Mouse (Mus musculus): ENCODE results near the gene A630076J17Rik. TPM values are rescaled to one million over a fixed set of nuclear protein-coding genes. Genes with fewer than 3 reads are reported as not detected.

A630076J17Rik gene
- total RNA-seq (2021): not detected in 2 replicates
- long read RNA-seq: 0 reads

DNA sequence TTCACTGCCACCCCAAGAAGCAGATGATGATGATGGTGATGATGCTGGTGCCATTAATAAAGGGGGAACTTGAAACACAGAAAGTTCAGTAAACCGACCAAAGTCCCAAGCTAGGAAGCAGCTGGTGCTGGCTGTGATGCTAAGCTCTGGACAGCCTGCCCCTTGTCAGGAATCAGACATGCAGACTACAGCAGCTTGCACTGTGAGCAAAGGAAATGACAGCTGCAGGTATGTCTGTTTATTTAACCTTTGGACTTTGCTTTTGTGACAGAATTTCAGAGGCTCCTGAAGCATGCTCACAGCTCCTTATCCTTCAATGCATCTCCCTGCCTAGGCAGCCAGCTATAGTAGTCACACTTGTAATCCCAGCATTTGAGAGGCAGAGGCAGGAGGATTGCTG lies at the start of gene A630076J17Rik:
A630076J17Rik (plus strand) TSS at position 88 of the 400 bp plus-strand sequence.
- no peak for DNase-seq

DNA sequence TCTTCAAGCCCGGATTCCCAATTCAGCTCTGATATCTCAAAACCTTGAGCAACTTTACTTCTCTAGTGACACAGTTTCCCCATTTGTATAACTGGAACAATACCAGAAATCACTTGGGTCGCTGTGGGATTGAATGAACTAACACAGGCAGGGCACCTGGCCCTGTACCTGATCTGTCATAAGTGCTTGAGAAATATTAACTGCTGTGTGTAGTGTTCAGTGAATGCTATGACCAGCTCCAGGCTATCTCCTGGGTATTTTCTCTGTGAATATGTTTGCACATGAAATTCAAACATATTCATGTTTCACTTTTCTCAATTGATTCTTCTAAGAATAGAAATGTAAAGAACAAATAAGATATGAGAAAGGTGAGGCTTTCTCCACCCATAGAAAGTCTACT lies 49.6 kb upstream of the A630076J17Rik start:
- DNase-seq: no peak

DNA sequence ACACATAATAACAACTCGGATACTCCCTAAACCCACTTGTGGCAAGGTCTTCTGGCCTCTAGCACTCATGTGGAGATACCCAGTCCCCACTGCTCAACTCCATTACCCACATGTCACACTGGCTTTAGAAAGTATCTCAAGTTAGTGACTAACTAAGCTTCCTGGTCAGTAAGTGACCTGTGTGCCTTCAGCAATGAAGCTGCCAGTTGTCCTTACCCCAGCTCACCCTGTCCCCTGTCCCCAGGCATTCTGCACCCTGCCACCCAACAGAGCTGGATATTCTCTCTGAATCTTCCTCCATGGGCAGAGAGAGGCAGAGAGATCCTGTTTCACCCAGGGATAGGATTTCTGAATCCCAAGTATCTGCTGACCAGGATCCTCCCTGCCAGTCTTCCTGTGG lies 47.7 kb upstream of the A630076J17Rik start, which contains the start of gene Kcna10:
Kcna10 (plus strand) TSS at position 301 of the 400 bp plus-strand sequence.
- no peak for DNase-seq

DNA sequence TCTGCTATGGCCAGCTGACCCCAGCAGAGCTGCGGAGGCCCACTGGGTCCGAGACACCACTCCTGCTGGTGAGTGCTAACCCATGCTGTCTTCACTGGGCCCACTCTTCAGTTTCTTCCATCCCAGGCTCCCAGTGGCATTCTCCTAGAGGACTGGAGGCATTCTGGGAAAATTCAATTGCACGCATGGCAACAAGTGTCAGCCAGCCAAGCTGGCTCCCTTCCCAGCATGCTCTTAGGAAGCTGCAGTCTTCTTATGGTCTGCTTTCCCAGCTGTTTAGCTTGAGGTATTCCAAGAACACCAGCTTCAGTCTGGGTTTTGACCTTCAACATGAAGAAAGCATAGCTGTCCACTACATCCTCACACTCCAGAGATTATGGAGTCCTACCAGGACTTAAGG lies 47.2 kb upstream of the A630076J17Rik start:
- DNase-seq: no peak

DNA sequence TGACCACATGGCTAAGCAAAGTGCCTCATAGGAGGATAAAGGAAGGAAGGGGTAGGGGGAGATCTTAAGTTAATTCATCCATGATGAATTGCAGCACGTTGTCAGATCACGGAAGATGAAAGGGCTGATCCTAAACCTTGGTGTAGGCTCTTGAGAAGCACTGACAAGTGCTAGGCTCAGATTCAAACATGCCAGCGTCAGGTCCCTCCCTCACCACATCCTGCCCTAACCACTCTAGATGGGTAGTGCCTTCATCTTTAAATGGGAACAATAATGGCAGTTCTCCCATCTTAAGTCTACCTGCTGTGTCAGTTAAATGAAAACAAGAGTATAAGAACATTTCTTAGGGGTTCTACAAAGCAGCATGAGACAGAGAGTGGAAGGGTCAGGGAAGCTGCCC lies 44.8 kb upstream of the A630076J17Rik start:
- no peak for DNase-seq

DNA sequence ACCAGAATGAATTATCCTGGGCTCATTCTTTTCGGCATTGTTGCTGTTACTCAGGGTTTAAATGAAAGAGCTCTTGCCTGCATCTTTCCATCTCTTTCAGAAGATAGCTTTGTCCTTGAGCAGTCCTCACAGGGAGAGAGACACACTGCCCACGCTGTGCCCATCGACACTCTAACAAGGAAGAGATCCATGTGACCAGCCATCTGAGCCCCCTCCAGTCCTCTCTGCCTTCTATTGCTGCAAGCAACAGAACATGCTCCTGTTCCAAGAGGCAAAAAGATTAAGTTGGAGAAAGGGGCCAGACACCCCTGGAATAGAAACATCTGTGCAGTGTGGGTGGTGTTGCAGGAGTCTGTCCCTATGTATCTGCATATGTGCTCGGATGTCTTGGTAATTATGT lies 43.4 kb upstream of the A630076J17Rik start:
- DNase-seq: no peak

DNA sequence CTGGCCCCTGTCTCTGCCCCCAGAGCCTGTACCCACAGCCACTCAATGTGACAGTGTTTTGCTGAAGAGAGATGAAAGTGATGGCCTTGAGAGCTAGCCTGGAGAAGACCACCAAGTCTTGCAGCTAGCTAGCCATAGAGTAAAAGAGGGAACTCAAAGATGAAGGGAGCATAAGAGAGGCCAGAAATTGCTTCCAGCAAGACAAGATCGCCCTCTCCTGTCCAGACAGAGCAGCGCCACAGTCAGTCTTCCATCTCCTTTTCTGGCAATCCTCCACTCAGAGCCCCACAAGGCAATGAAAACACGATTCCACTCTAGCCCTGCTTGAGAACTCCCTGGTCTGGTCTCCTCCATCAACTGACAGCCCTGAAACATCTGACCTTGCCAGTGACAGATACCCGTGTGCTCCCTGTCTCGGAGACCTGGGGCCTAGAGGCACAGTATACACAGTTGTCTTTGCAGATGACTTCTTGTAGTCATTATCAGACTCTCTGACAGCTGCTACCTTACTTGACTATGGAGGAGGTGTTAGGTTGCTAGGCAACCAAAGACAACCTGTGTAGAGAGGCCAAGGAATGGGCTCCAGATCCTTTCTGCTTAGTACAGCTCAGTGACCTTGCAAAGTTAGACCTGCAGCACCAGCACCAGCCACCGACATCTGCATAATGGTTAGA lies 42.1 kb upstream of the A630076J17Rik start:
- peak; percentile 12 for DNase-seq

DNA sequence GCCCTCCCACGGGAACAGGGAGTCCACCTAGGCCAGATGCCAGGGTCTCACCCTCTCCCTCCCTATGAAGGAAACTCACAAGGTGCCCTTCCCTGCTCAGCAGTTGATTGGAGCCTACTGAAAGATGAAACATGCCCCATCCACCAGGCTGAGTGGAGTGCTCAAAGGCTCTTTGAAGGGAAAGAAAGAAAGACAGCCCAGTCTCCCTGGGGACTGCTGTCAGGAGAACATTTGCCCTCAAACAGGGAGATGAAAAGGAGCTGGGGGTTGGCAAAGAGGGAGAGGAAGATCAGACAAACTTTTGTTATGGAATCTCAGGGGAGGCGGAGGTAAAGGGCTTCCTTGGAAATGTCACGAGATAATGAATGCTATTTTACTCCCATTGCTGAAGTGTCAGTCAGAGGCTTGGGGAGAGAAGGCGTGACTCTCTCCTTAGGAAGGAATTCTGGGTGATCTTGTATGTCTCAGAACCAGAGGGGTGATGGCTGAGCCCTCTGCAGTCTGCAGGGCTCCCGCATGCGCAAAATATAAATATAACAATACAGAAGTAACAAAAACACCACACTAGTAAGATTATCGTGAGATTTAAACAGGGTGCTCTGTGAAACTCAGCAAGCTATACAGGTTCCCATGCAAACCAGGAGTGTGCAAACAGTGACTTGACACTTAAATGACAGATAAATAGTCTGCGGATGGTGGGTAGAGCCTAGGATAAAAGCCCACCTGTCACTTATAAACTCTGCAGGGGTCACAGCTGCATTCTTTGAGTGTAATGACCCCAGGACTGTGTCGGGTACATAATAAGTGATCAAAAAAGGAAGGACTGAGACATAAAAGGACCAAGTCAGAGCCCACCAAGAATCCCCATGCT lies 28.9 kb upstream of the A630076J17Rik start:
- no peak for DNase-seq

DNA sequence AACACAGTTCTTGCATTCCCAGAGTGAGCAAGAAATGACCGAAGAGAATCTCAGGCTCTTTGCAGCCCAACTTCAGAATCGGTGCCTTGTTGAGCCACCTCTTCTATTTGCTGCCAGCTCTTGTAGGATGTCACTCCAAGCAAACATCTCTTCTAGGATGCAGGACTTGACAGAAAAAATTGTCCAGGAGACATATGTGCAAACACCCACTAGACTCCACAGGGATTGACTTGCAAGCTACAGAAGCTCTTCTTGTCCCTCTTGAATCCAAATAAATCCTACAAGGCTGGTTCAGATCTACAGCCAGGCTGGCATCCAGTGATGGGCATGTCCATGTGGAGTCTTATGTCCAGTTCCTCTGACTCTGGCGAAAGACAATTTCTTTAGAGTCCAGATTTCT lies 26.0 kb upstream of the A630076J17Rik start:
- no peak for DNase-seq

DNA sequence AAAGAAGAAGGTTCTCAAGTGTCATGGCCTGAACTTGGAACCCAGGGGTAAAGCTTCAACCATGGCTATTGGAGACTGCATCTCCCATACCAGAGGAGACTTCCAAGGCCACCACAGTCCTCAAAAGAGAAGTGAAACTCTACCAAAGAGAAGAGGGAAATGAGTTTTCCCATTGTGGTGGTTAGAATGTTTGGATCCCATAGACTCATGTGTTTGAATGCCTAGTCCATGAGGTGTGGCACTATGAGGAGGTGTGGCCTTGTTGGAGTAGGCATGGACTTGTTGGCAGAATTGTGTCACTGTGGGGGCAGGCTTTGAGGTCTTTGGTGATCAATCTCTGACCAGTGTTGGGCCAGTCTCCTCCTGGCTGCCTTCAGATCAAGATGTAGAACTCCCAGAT lies 25.2 kb upstream of the A630076J17Rik start:
- no peak for DNase-seq

DNA sequence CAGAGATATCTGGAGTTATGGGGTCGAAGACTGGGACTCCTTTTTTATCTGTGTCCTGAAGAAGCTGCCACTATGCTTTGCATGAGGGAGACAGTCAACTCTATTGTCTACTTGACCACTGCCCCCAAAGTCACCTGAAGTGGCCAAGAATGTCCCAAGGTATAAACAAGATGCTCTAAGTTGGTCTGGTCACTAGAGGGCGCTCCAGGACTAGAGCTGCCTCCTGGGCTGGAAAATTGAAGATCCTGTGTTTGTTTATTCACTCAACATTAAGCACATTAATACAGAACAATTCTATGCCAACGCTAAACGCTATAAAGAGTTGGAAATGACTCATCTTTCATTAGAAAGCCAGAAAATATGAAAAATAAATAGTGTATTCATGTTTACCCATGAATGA lies 24.4 kb upstream of the A630076J17Rik start:
- peak; percentile 70 for DNase-seq

DNA sequence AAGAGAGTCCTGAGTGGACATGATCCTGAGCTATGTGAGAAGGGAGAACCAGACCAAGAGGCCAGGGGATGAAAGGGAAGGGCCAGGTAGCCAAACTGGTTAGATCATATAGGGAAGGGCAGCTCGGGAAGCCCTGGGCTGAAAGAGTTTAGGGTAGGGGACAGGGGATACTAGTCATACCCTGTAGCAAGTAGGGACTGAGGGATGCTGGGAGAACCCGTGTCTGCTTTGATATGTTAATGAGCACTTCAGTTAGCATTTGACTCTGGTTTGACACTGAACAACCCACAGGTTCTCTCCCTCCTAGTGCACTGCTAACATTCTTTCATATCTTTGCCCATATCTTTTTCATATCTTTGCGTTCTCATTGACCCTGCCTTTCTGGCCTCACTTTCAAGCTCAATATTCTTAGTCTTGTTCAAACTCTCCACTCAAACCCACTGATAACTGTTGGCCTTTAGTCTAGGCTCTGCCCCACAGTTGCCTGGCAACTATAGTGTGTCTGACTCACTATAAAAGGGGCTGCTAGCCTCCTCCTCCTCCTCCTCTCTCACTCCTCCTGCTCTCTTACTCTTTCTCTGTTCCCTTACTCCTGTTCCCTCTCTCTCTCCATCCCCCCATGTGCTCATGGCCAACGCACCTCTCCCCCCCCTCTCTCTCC lies 23.8 kb upstream of the A630076J17Rik start:
- no peak for DNase-seq

DNA sequence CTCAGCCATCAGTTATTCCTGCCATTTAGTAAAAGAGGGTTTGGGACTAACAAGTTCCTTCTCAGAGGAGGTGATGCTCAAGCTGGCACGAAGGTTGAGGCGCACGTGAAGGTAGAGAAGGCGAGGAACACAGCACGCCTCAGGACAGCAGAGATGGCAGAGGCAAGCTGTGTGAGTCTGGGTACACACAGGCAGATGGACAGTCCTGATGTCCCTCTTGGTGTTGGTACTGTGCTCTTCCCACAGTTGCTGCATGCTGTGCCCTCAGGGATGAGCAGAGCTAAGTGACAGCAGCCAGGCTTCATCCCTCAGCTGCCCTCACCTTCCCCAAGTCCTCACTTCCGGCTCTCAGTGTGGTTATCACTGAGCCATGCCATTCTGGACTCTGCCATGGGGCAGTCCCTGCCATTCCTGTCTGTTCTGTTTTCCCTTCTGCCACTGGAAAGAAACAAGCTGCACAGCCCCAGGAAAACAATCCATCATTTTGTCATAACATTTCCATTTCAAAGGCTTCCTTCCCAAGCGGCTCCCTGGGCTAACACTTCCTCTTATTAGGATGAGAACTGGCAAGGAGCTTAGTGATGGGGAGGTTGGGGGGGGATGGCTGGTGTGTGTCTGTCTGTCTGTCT lies 22.7 kb upstream of the A630076J17Rik start:
- DNase-seq: no peak

DNA sequence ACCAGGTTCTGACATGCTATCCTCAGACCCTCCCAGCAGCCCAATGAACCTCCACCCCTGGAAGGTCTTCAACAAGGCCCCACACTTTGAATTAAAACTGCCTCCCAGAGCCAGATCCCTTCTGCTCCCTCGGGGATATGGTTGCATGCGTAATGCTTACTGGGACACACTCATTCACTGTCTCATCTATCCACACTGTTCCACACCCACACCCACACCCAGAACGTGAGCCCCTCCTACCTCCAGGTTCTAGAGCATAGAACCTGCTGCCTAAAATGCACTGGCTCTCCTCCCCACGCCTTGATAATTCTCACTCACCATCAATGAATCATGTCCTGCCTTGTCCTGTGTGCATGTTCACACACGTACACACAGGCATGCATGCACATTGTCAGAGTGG lies 15.8 kb upstream of the A630076J17Rik start:
- no peak for DNase-seq

DNA sequence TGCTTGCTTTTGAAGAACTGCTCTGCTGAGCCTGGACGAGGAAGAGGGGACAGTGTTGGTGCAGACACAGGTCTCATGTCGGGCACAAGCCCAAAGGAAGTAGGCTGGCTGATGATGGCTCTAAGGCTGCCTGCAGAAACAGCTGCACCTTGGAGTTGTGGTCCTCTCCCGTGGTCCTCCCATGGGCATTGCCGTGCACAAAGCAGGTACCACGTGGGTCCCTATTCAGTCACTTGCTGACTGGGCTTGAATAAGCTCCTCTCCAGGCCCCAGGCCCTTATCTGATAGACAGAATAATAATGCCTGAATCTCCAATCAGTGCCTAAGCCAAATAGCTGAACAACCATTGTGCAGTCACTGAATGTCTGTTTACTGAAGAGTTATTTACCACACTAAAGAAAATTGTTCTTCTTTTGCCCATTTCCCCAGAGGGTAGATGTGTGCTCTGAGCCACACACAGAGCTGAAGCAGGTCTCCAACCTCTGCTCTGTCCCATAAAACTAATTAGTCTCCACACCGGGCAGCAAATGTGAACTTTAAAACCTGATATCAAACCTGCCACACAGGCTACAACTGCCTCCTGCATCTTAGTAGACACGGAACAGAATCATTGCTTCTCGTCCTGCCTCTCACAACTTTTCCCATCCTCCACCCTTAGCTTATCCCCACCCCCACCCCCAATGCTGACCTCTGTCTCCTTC lies 13.9 kb upstream of the A630076J17Rik start:
- DNase-seq: no peak

DNA sequence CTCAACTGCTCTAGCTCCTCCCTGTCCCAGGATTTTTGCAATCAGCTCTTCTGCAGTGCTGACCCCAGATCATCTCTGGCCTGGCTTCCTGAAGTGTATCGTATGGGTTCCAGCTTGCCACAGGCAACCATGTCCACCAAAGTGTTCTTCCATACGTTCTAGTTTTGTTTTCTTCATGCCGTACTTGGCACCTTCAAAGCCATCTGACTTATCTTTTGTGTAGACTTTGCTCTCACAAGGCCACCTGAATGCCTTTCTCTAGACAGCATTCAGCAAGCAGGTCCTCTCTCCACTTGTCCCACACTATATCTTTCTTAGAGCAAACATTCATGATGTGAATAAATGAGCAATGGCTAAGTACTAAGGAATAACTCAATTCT lies 13.3 kb upstream of the A630076J17Rik start:
- no peak for DNase-seq

DNA sequence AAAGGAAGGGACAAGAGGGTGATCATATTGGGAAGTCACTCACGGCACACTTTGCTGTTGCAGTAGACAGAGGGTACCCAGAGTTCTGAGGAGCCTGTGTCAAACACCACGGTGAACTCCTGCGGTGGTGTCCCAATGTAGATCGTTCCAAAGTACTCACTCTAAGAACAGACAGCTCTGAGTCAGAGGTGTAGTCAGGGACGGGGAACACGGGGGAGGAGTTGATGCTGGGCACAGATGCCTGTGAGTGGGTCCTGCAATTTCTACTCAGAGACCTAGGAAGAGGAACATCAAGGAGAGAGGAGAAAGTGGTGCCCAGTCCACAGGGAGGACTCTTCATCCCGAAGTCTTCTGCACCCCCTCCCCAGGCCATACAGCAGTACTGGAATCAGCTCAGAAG lies 11.8 kb upstream of the A630076J17Rik start:
- DNase-seq: no peak

DNA sequence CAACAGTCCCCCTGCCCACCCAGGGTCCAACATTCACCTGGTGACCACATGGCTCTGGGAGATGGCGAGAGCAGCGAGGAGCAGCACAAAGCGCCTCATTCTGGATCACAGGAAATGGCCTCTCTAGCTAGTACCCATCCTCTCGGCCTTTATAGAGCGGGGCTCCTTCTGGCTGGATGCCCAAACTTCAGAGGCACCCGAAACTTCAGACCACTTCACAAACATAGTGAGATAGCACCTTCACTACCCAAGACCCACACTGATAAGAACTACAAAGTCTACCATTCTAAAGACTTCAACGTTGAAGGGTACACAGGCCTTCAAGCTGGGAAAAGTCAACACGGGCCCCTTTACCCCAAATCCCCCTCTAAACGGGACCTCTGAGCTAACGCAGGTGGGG lies 8.8 kb upstream of the A630076J17Rik start, which contains the start of gene Cym:
Cym (minus strand) TSS at position 125 of the 400 bp plus-strand sequence.
- DNase-seq: no peak

DNA sequence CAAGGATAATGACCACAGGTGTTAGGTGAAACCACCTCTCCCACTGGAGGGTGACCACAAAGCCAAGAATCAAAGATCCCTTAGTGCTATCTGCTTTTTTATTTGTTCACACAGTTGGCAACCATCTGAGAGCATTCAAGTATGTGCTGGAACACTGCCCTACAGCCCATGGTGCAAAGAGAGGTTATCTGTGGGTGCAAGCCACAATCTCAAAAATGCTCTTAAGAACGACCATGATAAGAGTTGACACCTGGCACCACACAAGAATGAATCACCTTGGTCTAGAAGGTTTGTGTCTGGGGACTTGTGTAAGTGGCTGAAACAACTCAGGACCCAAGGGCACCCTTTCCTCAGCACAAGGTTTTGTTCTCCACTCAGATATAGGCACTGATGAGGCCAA lies 7.2 kb upstream of the A630076J17Rik start:
- DNase-seq: no peak

DNA sequence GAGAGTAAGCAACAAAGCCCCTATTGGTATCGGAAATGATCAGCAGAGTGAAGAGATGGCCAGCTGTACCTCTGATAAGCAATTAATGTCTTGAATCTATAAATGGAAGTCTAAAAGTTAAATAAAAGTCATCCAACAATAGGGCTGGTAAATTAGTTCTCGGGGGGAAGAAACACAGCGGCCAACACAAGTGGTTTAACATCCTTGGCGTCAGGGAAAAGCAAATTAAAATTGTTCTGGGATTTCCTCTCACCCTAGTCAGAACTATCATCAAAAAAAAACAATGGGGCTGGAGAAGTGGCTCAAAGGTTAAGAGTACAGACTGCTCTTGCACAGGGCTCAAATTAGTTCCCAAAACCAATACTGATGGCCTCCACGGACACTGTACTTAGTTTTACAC lies 4.6 kb upstream of the A630076J17Rik start:
- DNase-seq: no peak

DNA sequence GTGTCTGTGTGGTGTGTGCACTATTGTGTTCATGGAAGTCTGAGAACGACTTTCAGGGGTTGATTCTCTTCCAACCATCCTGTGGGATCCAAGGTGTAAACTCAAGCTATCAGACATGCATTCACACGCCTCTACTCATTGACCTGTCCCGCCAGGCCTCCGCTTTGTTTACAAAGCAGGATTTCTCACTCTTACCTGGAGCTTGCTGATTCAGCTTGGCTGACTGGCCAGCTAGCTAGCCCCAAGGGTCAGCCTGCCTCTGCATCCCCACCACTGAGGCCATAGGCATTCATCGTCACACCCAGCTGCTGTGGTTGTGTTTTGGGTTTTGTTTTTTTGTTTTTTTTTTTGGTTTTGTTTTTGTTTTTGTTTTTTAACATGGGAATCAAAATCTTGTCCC lies 1.2 kb upstream of the A630076J17Rik start:
- DNase-seq: no peak

DNA sequence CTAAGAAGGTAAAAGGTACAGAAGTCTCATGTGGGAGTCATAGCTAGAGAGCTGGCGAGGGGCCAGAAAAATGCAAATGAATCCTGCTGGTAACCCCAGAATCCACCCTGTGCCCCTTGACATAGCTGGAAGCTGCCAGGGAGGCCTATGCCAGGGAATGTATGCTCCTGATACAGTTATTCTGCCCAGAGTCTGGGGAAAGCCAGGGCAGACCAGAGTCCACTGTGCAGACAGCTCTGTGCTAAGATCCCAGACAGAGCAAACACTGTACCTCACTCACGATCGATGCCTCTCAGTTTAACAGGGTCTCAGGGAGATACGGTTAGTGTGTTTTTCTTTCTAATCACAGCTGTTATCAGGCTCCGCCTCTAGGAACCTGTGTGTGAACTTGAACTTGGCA lies 592 bp upstream of the A630076J17Rik start:
- DNase-seq: no peak

Data from adrenal gland, postnatal 25 days (tissue).